Mouse (Mus musculus) central nervous system, embryonic 18 days (tissue): ENCODE data around the gene Gm5901. TPM values are rescaled to one million over a fixed set of nuclear protein-coding genes. Genes with fewer than 3 reads are reported as not detected.

Source experiments
- polyA plus RNA-seq: library from polyadenylated mRNA; depleted of rRNA; stranded (reverse); fragments of >200 nt; gene quantifications from 2 replicates; pipeline ENCODE4 v1.2.3, GENCODE M21; 2012; rRNA removed

Gene Gm5901
- polyA plus RNA-seq: not detected in 2 replicates

GRCm38 (mm10) chr7:105374866-105375265 is at the start of gene Gm5901:
TSS of gene Gm5901 (plus strand) at chr7:105375038.

GRCm38 (mm10) chr7:105334004-105334403 is 40.8 kb upstream of the Gm5901 start, which contains the start of gene Olfr690:
TSS of gene Olfr690 (minus strand) at chr7:105334104.

DNA sequence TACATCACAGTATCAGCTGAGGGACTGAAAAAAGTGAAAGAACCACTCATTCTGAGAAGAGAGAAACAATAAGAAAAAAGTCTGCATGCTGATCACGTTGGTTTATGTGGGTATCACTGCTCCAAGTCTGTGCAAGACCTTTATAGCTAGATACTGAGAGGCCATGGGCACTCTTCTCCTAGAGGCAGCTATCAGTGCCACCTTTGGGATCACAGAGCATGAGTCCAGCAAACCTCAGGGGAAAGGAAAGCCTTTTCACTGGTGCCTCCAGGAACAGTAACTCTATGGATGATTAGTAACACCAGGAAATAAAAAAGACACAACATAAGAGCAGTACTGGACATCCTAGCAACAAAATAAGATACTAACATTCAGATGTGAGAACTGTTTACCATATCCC is 32.7 kb upstream of the Gm5901 start, which contains the start of gene Olfr691:
Gene Olfr691, minus strand, starts transcription at position 101 of the 400 bp plus-strand sequence.

GRCm38 (mm10) chr7:105367930-105368329 is 6.9 kb upstream of the Gm5901 start, which contains the start of gene Olfr692:
TSS of gene Olfr692 (plus strand) at chr7:105368230.

GRCm38 (mm10) chr7:105399935-105400624 is 25.2 kb downstream of the Gm5901 start, which contains the start of gene Fam160a2:
TSS of gene Fam160a2 (minus strand) at chr7:105400054.

GRCm38 (mm10) chr7:105404268-105404667 is 29.4 kb downstream of the Gm5901 start, which contains the start of gene Cnga4:
TSS of gene Cnga4 (plus strand) at chr7:105404568.

GRCm38 (mm10) chr7:105425424-105426043 is 50.7 kb downstream of the Gm5901 start, which contains the start of gene Cckbr:
TSS of gene Cckbr (plus strand) at chr7:105425731.

Other genes starting within 250 kb of the Gm5901 start
- gene Olfr683, start 228.0 kb upstream of the Gm5901 start, polyA plus RNA-seq: not detected in 2 replicates
- not detected in 2 replicates for gene Olfr684, start 211.4 kb upstream of the Gm5901 start, polyA plus RNA-seq
- not detected in 2 replicates for gene Olfr685, start 189.0 kb upstream of the Gm5901 start, polyA plus RNA-seq
- not detected in 2 replicates for gene Olfr686, start 167.6 kb upstream of the Gm5901 start, polyA plus RNA-seq
- not detected in 2 replicates for gene Olfr688, start 86.9 kb upstream of the Gm5901 start, polyA plus RNA-seq
- not detected in 2 replicates for gene Olfr689, start 63.9 kb upstream of the Gm5901 start, polyA plus RNA-seq
- gene Olfr690, start 40.9 kb upstream of the Gm5901 start, polyA plus RNA-seq: 0.12 and 0.43 TPM in 2 replicates
- 0.21 and 0.24 TPM in 2 replicates for gene Olfr691, start 32.8 kb upstream of the Gm5901 start, polyA plus RNA-seq
- gene Olfr692, start 6.8 kb upstream of the Gm5901 start, polyA plus RNA-seq: not detected in 2 replicates
- 35.4 and 37.7 TPM in 2 replicates for gene Fam160a2, start 25.0 kb downstream of the Gm5901 start, polyA plus RNA-seq
- gene Cnga4, start 29.5 kb downstream of the Gm5901 start, polyA plus RNA-seq: 0.27 and 0.32 TPM in 2 replicates
- gene Cckbr, start 50.7 kb downstream of the Gm5901 start, polyA plus RNA-seq: 6.2 and 6.7 TPM in 2 replicates
- gene Cavin3, start 107.3 kb downstream of the Gm5901 start, polyA plus RNA-seq: 26.2 and 30.2 TPM in 2 replicates
- gene Smpd1, start 179.3 kb downstream of the Gm5901 start, polyA plus RNA-seq: 51.4 and 52.2 TPM in 2 replicates
- gene Apbb1, start 206.6 kb downstream of the Gm5901 start, polyA plus RNA-seq: 318 and 323 TPM in 2 replicates
- 0.28 and 0.64 TPM in 2 replicates for gene Hpx, start 225.1 kb downstream of the Gm5901 start, polyA plus RNA-seq